Mouse (Mus musculus): ENCODE results near the gene Luc7l2. TPM values are rescaled to one million over a fixed set of nuclear protein-coding genes. Genes with fewer than 3 reads are reported as not detected.
"Not testable (repeated sequence)": the region's sequence is repeated elsewhere in the genome, so short reads cannot be mapped to it uniquely, and the experiment has no call there.

The Luc7l2 gene
- total and polyA plus RNA-seq, 3 experiments, result 75.8 to 400 (median 211) TPM

DNA sequence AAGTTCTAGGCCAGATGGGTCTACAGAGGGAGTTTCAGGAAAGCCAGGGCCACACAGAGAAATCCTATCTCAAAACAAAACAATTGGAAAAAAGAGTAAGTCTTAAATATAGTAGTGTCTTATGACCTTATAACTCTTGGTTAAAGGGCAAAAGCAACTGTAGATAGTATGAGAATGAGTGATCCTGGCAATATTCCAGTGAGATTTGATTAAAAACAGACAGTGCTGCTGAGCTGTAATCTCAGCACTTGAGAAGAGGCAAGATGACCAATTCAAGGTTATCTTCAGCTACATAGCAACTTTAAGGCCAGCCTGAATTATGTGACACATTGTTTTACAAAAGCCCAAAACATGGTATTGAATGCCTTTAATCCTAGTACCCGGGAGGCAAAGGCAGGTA is 3.4 kb upstream of the Luc7l2 start:
- DNase-seq (ENCODE audit: low spot score) (no peak), ATAC-seq (ENCODE audit: extremely low read depth, insufficient number of reproducible peaks, low FRiP score, poor library complexity, severe bottlenecking) (no peak)
- H3K4me3 ChIP-seq (ENCODE audit: low read depth, low read length), result no peak overlapping the region

DNA sequence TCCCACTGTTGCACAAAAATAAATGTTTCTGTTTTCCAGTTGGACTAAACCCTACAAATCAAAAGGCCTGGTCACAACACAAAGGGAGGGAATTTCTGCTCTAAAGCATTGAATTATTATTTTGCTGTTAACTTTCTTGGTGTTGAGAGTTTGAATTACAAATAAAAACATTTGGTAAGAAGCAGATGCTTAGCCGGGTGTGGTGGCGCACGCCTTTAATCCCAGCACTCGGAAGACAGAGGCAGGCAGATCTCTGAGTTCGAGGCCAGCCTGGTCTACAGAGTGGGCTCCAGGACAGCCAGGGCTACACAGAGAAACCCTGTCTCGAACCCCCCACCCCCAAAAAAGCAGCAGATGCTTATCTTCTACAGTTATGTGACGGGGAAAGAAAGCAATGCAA is 2.5 kb upstream of the Luc7l2 start:
- H3K9me3 ChIP-seq (replicated peaks); H3K4me3 ChIP-seq (ENCODE audit: low read depth, low read length); DNase-seq (ENCODE audit: low spot score); ATAC-seq (ENCODE audit: extremely low read depth, insufficient number of reproducible peaks, low FRiP score, poor library complexity, severe bottlenecking); H3K27me3 ChIP-seq (ENCODE audit: insufficient read depth, low read length); H3K36me3 ChIP-seq (replicated peaks): not testable (repeated sequence)
- H3K4me1 ChIP-seq (ENCODE audit: insufficient read depth, low read depth, low read length), result peaks cover 15% of the 10 kb centered on the region

More for the DNA sequence above, 3.4 kb upstream of the Luc7l2 start:
- peaks cover 3% of the 10 kb centered on the region for H3K36me3 ChIP-seq (replicated peaks)
- no peaks in the 10 kb centered on the region for H3K9me3 ChIP-seq (replicated peaks)
- H3K27me3 ChIP-seq (ENCODE audit: insufficient read depth, low read length), result no peaks in the 10 kb centered on the region
- TF ChIP-seq GATA1 (IDR thresholded peaks at IDR 0.05; ENCODE audit: borderline replicate concordance, low read length), result no peak
- TF ChIP-seq POLR2AphosphoS5 (IDR thresholded peaks at IDR 0.05; ENCODE audit: insufficient replicate concordance, low read depth, low read length), result no peak
- no peak for TF ChIP-seq CTCF (IDR thresholded peaks at IDR 0.05; ENCODE audit: low read depth, low read length)
- no peak for TF ChIP-seq TAL1 (conservative IDR thresholded peaks at IDR 0.05; ENCODE audit: low read depth, low read length)
- no peak for TF ChIP-seq GATA2 (IDR thresholded peaks at IDR 0.05; ENCODE audit: borderline replicate concordance, low read depth, low read length)
- peaks cover 15% of the 10 kb centered on the region for H3K4me1 ChIP-seq (ENCODE audit: insufficient read depth, low read depth, low read length)

DNA sequence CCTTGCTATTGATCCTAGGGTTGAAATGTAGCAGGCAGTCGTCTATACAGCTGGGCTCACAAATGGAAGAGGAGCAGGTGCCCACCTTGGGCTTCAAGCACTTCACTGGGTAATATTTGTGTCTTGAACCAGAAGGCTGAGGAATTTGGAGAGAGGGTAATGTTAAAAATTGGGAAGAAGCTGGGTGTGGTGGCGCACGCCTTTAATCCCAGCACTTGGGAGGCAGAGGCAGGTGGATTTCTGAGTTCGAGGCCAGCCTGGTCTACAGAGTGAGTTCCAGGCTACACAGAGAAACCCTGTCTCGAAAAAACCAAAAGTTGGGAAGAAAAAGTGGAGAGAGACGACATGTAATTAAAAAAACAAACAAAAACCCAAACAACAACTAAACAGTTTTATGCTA is 1.3 kb upstream of the Luc7l2 start:
- H3K9me3 ChIP-seq (replicated peaks); ATAC-seq (ENCODE audit: extremely low read depth, insufficient number of reproducible peaks, low FRiP score, poor library complexity, severe bottlenecking); H3K27me3 ChIP-seq (ENCODE audit: insufficient read depth, low read length); DNase-seq (ENCODE audit: low spot score): not testable (repeated sequence)
- Histone ChIP-seq H3K4me1 (ENCODE audit: insufficient read depth, low read depth, low read length) (peaks cover 27% of the 10 kb centered on the region), H3K4me3 (ENCODE audit: low read depth, low read length) (peak overlapping the region; percentile 90; the same call in 1 of the 2 replicates), H3K36me3 (replicated peaks) (peaks cover 13% of the 10 kb centered on the region)

DNA sequence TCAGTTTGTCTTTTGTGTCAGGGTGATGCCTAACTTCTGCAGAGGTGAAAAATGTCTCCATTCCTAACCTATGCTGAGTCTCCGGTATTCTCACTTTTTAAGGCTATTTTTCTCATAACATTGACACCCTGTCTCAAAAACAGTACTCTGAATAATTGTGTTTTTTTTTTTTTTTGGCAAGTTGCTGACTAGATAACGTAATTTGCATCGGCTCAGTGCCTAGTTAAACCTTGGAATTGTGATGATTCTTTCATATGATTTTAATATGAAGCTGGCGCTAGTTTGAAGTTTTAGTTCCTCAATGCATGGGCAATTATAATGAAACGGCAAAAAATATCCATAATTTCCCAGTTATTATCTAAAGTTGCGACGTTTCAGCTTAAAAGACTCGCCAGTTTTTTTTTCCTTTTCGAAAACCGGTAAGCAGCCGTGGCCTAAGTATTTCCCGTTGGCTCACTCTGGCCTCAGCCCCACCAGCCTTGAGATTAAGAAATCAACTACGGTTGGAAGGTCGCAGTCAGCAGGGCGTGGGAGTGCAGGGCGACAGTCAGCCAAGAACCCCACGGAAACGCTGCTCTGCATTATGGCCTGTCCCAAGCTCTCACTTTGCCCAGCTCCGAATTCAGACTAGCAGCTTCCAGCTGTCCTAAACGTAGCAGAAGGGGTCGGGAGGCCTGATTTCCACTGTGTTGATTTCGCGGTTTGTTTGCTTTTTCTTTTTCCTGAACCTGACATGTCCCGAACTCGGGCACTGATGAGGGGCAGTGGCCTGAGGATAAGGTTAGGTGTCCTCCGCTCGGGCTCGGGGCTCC is 678 bp upstream of the Luc7l2 start:
- peaks cover 16% of the 10 kb centered on the region for H3K36me3 ChIP-seq (replicated peaks)
- H3K27me3 ChIP-seq (ENCODE audit: insufficient read depth, low read length), result no peaks in the 10 kb centered on the region
- DNase-seq (ENCODE audit: low spot score) (peak; percentile 53), ATAC-seq (ENCODE audit: extremely low read depth, insufficient number of reproducible peaks, low FRiP score, poor library complexity, severe bottlenecking) (peak; percentile 41)
- H3K4me1 ChIP-seq (ENCODE audit: insufficient read depth, low read depth, low read length), result peaks cover 30% of the 10 kb centered on the region
- H3K9me3 ChIP-seq (replicated peaks), result no peaks in the 10 kb centered on the region
- H3K4me3 ChIP-seq (ENCODE audit: low read depth, low read length), result peak overlapping the region; percentile 90
- TF ChIP-seq POLR2AphosphoS5 (IDR thresholded peaks at IDR 0.05; ENCODE audit: insufficient replicate concordance, low read depth, low read length) (no peak), GATA1 (IDR thresholded peaks at IDR 0.05; ENCODE audit: borderline replicate concordance, low read length) (no peak), CTCF (IDR thresholded peaks at IDR 0.05; ENCODE audit: low read depth, low read length) (no peak), GATA2 (IDR thresholded peaks at IDR 0.05; ENCODE audit: borderline replicate concordance, low read depth, low read length) (no peak), TAL1 (conservative IDR thresholded peaks at IDR 0.05; ENCODE audit: low read depth, low read length) (no peak)

DNA sequence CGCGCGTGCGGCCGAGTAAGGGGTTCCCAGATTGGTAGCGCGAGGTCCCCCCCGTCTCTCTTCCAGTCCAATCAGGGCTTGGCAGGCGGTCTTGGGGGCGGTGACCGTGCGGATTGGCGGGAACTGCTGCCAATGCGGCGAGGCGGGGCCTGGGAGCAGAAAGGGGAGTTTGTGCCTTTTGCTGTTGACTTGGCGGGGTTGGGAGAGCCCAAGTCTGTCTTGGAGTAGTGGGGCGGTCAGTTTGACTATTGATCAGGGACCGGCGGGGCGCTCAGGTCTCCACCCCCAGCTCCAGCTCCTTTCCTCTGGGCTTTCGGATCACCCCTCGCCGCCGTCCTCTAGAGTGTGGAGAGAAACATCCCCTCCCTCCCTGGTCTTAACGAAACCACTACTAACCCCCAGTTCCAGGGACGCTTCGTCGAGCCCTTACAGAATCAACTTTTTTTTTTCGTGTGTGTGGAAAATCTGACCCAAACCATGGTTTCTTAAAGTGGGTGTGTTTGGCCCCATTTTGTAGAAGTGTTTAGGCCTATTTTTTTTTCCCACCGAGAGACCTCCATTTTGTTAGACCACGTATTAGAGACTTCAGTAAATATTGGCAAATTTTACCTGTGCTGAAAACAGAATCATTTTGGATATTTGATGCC is 978 bp downstream of the Luc7l2 start:
- no peak for TF ChIP-seq TAL1 (conservative IDR thresholded peaks at IDR 0.05; ENCODE audit: low read depth, low read length)
- no peak for TF ChIP-seq GATA1 (IDR thresholded peaks at IDR 0.05; ENCODE audit: borderline replicate concordance, low read length)
- TF ChIP-seq GATA2 (IDR thresholded peaks at IDR 0.05; ENCODE audit: borderline replicate concordance, low read depth, low read length), result no peak
- TF ChIP-seq CTCF (IDR thresholded peaks at IDR 0.05; ENCODE audit: low read depth, low read length), result no peak
- TF ChIP-seq POLR2AphosphoS5 (IDR thresholded peaks at IDR 0.05; ENCODE audit: insufficient replicate concordance, low read depth, low read length), result no peak
- Histone ChIP-seq H3K4me3 (ENCODE audit: low read depth, low read length) (peak overlapping the region; percentile 90), H3K27me3 (ENCODE audit: insufficient read depth, low read length) (no peaks in the 10 kb centered on the region), H3K36me3 (replicated peaks) (peaks cover 24% of the 10 kb centered on the region), H3K9me3 (replicated peaks) (no peaks in the 10 kb centered on the region), H3K4me1 (ENCODE audit: insufficient read depth, low read depth, low read length) (peaks cover 35% of the 10 kb centered on the region)
- peak; percentile 96 for DNase-seq (ENCODE audit: low spot score)
- ATAC-seq (ENCODE audit: extremely low read depth, insufficient number of reproducible peaks, low FRiP score, poor library complexity, severe bottlenecking), result peak; percentile 86

DNA sequence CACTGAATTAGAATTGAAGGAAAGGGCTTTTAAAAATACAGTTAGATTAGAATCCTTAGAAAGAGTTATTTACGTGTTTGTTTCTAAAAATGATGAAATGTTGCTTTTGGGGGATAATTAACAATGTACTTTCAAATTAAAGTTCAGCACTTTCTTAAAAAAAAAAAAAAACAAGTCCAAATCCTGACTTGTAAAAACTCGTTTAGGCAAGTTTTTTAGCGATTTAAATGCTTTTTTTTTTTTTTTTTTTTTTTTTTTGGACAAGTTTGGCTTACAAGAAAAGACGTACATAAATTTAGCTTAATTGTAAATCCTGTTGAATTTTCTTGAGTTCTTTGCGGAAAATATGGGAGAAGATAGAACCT is 1.5 kb downstream of the Luc7l2 start:
- no peak for ATAC-seq (ENCODE audit: extremely low read depth, insufficient number of reproducible peaks, low FRiP score, poor library complexity, severe bottlenecking)
- H3K27me3 ChIP-seq (ENCODE audit: insufficient read depth, low read length), result no peaks in the 10 kb centered on the region
- H3K36me3 ChIP-seq (replicated peaks), result peaks cover 27% of the 10 kb centered on the region
- TF ChIP-seq POLR2AphosphoS5 (IDR thresholded peaks at IDR 0.05; ENCODE audit: insufficient replicate concordance, low read depth, low read length) (no peak), GATA2 (IDR thresholded peaks at IDR 0.05; ENCODE audit: borderline replicate concordance, low read depth, low read length) (no peak), CTCF (IDR thresholded peaks at IDR 0.05; ENCODE audit: low read depth, low read length) (no peak), GATA1 (IDR thresholded peaks at IDR 0.05; ENCODE audit: borderline replicate concordance, low read length) (no peak), TAL1 (conservative IDR thresholded peaks at IDR 0.05; ENCODE audit: low read depth, low read length) (no peak)
- peaks cover 38% of the 10 kb centered on the region for H3K4me1 ChIP-seq (ENCODE audit: insufficient read depth, low read depth, low read length)
- DNase-seq (ENCODE audit: low spot score), result no peak
- peak overlapping the region; percentile 90 for H3K4me3 ChIP-seq (ENCODE audit: low read depth, low read length)
- no peaks in the 10 kb centered on the region for H3K9me3 ChIP-seq (replicated peaks)

Data from G1E (cell line).